Mouse (Mus musculus) liver, adult 2 months (tissue): Measurements from ENCODE around the gene Gpld1.

Source experiments
- CTCF ChIP-seq: fragments of 200-500 bp; IDR thresholded peaks from 2 replicates; pipeline ENCODE4 v1.5.1; 2011; ENCODE audit warnings: low read depth, low read length, control low read depth
- POLR2A ChIP-seq: fragments of 200-500 bp; IDR thresholded peaks from 2 replicates; pipeline ENCODE4 v1.6.1; 2011; ENCODE audit warnings: low read length, control low read depth; ENCODE audit not compliant: insufficient read depth; ENCODE audit errors: extremely low read depth

GRCm38 (mm10) chr13:24976384-24976783 is 33.4 kb downstream of the Gpld1 start:
- no peak for TF ChIP-seq CTCF
- TF ChIP-seq POLR2A: no peak
